Mouse (Mus musculus): Measurements from ENCODE around the gene Ephx3.
"Not testable (repeated sequence)": the region's sequence is repeated elsewhere in the genome, so short reads cannot be mapped to it uniquely, and the experiment has no call there.

The Ephx3 gene

DNA sequence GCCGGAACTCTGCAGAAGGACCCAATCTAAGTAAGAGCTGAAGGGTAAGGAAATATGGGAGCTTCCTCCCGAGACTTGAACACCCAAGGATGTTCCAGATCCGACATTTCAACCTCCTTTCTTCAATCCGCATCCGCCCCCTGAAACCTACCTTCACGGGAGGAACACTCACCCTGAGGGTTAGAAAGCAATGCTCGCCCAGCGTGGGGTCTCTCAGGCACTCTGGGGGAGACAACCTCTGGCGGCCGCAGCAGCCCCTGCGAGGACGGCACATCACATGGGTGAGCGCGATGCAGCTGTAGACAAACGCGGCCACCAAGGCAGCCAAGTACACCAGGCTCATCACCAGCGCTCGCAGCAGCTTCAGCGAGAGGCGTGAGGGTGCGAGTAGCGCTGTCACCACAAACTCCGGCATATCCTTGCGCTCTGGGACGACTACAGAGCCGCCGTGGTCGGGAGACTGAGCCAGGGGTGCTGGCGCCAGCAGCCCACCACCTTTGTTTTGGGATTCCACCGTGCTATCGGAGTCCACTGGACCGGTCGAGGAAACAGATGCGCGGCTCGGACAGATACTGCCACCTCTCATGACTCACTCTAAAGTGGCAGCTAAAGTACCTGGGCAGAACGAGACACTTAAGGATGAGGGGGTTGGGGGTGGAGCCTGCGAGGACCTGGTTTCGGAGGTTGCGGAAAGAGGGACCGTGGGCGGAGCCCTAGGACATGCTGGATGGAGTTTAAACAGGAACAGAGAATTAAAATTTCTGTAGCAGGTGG lies at the start of gene Ephx3:
Gene Ephx3, minus strand, starts transcription at position 687 of the 774 bp plus-strand sequence.
- DNase-seq (ENCODE audit: extremely low read depth, low read depth, low spot score): no peak

DNA sequence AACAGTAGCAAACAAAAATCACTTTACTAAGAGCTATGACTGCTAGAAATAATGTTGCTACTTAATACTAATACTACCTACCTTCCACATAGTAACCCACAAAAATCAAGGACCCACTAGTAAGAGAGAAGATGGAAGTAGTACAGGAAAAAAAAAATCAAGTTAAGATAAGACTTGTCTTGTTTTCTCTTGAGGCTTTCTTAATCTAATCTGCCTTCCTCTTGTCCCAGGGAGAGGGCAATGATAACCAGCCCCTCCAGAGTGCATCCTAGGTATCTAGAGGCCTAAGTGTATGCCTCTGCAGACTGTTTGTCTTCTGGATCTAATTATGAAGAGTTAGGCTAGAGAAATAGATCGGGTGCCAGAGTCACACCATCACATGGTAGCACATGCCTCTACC lies 49.2 kb upstream of the Ephx3 start:
- no peak for DNase-seq (ENCODE audit: extremely low read depth, low read depth, low spot score)

- no peak for DNase-seq (ENCODE audit: extremely low read depth, low read depth, low spot score)
Observed at GRCm38 (mm10) chr17:32235534-32236191, 46.3 kb upstream of the Ephx3 start.

GRCm38 (mm10) chr17:32233174-32233573 lies 43.8 kb upstream of the Ephx3 start:
- DNase-seq (ENCODE audit: extremely low read depth, low read depth, low spot score): no peak

DNA sequence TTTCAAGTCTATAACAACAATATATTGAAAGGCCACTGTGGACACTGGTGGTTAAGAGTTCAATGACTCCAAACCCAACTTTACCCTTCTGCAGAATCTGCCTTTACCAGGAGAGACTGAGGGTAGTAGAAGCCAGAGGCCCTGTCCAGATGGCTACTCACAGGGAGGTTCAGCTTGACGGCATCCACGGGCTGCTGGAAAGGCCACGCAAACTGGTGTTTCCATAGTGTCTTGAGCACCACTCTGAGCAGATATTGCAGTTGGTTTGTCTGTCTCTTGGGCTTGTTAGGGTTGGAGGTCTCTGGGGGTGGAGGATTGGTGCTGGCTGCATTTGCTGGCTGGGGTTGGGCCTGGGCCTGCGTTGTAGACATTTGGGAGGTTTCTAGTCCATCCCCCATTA lies 39.9 kb upstream of the Ephx3 start:
- DNase-seq (ENCODE audit: extremely low read depth, low read depth, low spot score): no peak

DNA sequence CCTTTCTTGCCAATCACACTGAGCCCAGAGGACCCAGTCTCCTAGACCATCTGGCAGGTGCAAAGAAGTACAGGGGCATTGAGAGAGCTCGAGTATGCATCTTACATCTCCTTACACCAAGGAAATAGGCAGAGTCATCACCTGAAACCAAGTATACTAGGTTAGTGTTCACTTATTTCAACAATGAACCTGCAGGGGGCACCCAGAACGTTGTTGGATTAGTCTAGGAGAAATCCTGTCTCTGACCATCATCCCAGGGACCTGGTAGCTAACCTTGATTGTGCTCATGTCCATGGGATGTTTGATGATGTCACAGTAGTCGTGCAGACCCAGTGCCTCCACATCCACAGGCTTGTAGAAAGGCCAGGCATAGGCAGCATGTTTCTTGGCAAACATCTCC lies 31.5 kb upstream of the Ephx3 start:
- no peak for DNase-seq (ENCODE audit: extremely low read depth, low read depth, low spot score)

GRCm38 (mm10) chr17:32215587-32215986 lies 26.2 kb upstream of the Ephx3 start:
- DNase-seq (ENCODE audit: extremely low read depth, low read depth, low spot score): not testable (repeated sequence)

DNA sequence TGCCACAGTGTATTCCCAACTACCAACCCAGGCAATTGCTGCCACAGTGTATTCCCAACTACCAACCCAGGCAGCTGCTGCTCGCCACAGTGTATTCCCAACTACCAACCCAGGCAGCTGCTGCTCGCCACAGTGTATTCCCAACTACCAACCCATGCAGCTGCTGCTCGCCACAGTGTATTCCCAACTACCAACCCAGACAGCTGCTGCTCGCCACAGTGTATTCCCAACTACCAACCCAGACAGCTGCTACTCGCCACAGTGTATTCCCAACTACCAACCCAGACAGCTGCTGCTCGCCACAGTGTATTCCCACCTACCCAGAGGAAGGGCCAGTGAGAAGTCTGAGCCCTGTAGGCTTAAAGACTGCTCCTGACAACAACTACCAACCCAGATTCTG lies 22.2 kb upstream of the Ephx3 start:
- DNase-seq (ENCODE audit: extremely low read depth, low read depth, low spot score): not testable (repeated sequence)

DNA sequence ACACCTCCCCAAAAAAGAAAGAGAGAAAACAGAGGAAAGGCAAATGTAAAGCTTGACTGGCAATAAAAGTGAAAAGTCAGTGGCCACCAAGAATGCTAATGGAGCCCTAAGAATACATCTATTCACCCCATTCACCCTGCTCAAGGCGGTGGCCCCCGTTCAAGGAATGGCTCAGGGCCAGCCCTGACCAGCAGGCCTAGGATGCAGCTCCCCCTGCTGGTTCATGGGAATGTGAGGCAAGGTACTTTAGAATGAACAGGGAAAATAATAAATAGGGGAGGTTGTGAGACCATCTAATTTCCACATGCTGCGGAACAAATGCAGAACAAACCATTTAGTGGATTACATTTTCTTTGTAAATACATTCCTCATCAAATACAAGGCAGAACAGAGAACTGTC lies 20.4 kb upstream of the Ephx3 start:
- DNase-seq (ENCODE audit: extremely low read depth, low read depth, low spot score): no peak

- DNase-seq (ENCODE audit: extremely low read depth, low read depth, low spot score): no peak
Observed at GRCm38 (mm10) chr17:32209144-32209543, 19.8 kb upstream of the Ephx3 start.

DNA sequence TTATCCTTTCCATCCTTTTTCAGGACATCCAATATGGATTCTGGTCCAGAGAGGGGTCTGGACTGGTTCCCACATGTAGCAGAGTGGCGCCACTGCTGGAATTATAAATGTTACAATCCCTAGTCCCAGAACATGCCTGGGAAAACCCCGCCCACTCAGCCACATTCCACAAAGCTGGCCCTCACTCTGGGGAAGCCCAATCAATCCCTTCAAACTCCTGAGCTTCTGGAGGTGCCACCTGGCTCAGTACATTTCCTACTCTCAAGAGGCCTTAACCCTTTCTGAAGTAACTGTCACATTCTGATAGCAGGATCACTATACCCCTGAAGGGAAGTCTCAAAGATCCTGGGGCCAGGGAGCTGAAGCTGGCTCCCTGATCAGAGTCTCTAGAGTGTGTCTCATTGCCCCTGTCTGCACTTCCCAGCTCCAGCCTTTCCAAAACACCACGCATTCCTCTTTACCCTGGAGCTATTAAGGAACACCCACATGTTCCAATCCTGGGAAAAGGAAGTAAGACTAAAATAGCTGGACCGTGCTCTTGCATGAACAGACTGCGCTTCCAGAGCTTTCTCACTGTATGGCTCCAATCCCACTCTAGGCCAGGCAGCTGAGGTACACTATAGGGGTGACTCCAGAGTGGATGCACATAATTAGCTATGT lies 18.4 kb upstream of the Ephx3 start:
- peak; percentile 42 for DNase-seq (ENCODE audit: extremely low read depth, low read depth, low spot score)

- DNase-seq (ENCODE audit: extremely low read depth, low read depth, low spot score): no peak
Observed at GRCm38 (mm10) chr17:32205345-32205744, 16.0 kb upstream of the Ephx3 start.

GRCm38 (mm10) chr17:32202972-32203371 lies 13.6 kb upstream of the Ephx3 start:
- no peak for DNase-seq (ENCODE audit: extremely low read depth, low read depth, low spot score)

- DNase-seq (ENCODE audit: extremely low read depth, low read depth, low spot score): no peak
Observed at GRCm38 (mm10) chr17:32201086-32201485, 11.7 kb upstream of the Ephx3 start.

GRCm38 (mm10) chr17:32199796-32200195 lies 10.4 kb upstream of the Ephx3 start:
- no peak for DNase-seq (ENCODE audit: extremely low read depth, low read depth, low spot score)

GRCm38 (mm10) chr17:32197156-32197555 lies 7.8 kb upstream of the Ephx3 start:
- no peak for DNase-seq (ENCODE audit: extremely low read depth, low read depth, low spot score)

- no peak for DNase-seq (ENCODE audit: extremely low read depth, low read depth, low spot score)
Observed at GRCm38 (mm10) chr17:32195725-32196124, 6.4 kb upstream of the Ephx3 start.

DNA sequence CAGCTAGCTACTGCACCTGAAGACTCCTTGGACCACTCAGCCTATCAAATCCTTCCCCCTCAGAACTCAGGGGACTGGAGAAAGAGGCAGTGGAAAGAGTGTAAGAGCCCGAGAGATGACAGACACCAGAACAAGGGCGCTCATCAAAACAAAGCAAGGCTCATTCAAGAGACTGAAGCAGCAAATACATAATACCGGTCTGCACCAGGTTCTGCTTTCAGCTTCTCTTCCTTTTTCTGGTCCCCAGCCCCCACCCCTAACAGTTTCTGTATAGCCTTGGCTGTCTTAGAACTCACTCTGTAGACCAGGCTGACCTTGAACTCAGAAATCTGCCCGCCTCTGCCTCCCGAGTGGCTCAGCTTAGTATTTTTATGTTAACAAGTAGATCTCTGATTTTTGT lies 3.7 kb upstream of the Ephx3 start:
- no peak for DNase-seq (ENCODE audit: extremely low read depth, low read depth, low spot score)

GRCm38 (mm10) chr17:32189850-32190249 lies 501 bp upstream of the Ephx3 start:
- DNase-seq (ENCODE audit: extremely low read depth, low read depth, low spot score): no peak

GRCm38 (mm10) chr17:32183017-32183416 lies 6.3 kb downstream of the Ephx3 start:
- DNase-seq (ENCODE audit: extremely low read depth, low read depth, low spot score): no peak

GRCm38 (mm10) chr17:32179621-32180491 lies 9.5 kb downstream of the Ephx3 start:
- DNase-seq (ENCODE audit: extremely low read depth, low read depth, low spot score): no peak

Data from fat pad, adult 2 months (tissue).